Mouse (Mus musculus) heart, embryonic 16.5 days (tissue): ENCODE data around the gene 1700019A02Rik. TPM values are rescaled to one million over a fixed set of nuclear protein-coding genes. Genes with fewer than 3 reads are reported as not detected.

Source experiments
- ATAC-seq: fragments of 200-750 bp; cut with Nextera tagmentation; replicated peaks from 2 replicates; pipeline ENCODE4 v1.8.0; 2017; ENCODE audit warnings: moderate number of reproducible peaks; ENCODE audit not compliant: insufficient read depth, low FRiP score; ENCODE audit errors: extremely low read depth
- H3K27ac ChIP-seq: fragments of 300-500 bp; sonication (generic); 2 replicates; pipeline ENCODE4 v1.5.1; 2014; ENCODE audit warnings: mild to moderate bottlenecking, low read length, control low read depth, moderate library complexity
- H3K27me3 ChIP-seq: fragments of 300-500 bp; sonication (generic); 2 replicates; pipeline ENCODE4 v1.6.1; 2014; ENCODE audit warnings: low read length, mixed read lengths; ENCODE audit not compliant: control insufficient read depth, insufficient read depth
- H3K36me3 ChIP-seq: fragments of 300-500 bp; sonication (generic); 2 replicates; pipeline ENCODE4 v1.6.1; 2014; ENCODE audit not compliant: control insufficient read depth, insufficient read depth
- H3K4me1 ChIP-seq: fragments of 300-500 bp; sonication (generic); 2 replicates; pipeline ENCODE4 v1.6.1; 2014; ENCODE audit warnings: low read length, mixed read lengths; ENCODE audit not compliant: control insufficient read depth, insufficient read depth
- H3K4me2 ChIP-seq: fragments of 300-500 bp; sonication (generic); 2 replicates; pipeline ENCODE4 v1.6.1; 2014; ENCODE audit warnings: low read depth, mild to moderate bottlenecking, control low read depth, low read length
- H3K4me3 ChIP-seq: fragments of 300-500 bp; sonication (generic); 2 replicates; pipeline ENCODE4 v1.5.1; 2014; ENCODE audit warnings: mild to moderate bottlenecking, control low read depth, low read length
- H3K9ac ChIP-seq: fragments of 300-500 bp; sonication (generic); 2 replicates; pipeline ENCODE4 v1.6.1; 2014; ENCODE audit warnings: low read length, control low read depth
- H3K9me3 ChIP-seq: fragments of 300-500 bp; sonication (generic); replicated peaks from 2 replicates; pipeline ENCODE4 v1.6.1; 2016; ENCODE audit warnings: low read length; ENCODE audit not compliant: control insufficient read depth
- WGBS: fragments of 180-500 bp; shearing (Covaris S2); extraction: QIAGEN DNeasy Blood & Tissue Kit; methylation state at CpG from one replicate; pipeline ENCODE4 v1.1.7; 2014; 5-methylcytosine and 5-hydroxymethylcytosine counted together
- polyA plus RNA-seq: library from polyadenylated mRNA; unstranded; fragments of >200 nt; fragmentation: Nextera tagmentation; extraction: Ambion mirVana; gene quantifications from 2 replicates; pipeline ENCODE4 v1.2.1, GENCODE M21; 2015

Gene 1700019A02Rik
- polyA plus RNA-seq, 1 experiment from 2014 or later = not detected

- no peak for ATAC-seq
- 66% methylated on average over 3 of the region's 3 CpGs for WGBS
Measured at GRCm38 (mm10) chr1:53189620-53190019, 2.2 kb upstream of the 1700019A02Rik start.

GRCm38 (mm10) chr1:53186301-53186700, 1.1 kb downstream of the 1700019A02Rik start:
- no peak overlapping the region for H3K4me2 ChIP-seq
- H3K36me3 ChIP-seq = no peaks in the 10 kb centered on the region
- no peaks in the 10 kb centered on the region for H3K4me1 ChIP-seq
- no peak overlapping the region for H3K9ac ChIP-seq
- H3K27ac ChIP-seq = no peak overlapping the region
- no peak for ATAC-seq
- no peaks in the 10 kb centered on the region for H3K27me3 ChIP-seq
- no peak overlapping the region for H3K4me3 ChIP-seq
- 83% methylated on average over 3 of the region's 3 CpGs for WGBS
- no peaks in the 10 kb centered on the region for H3K9me3 ChIP-seq

More at GRCm38 (mm10) chr1:53189620-53190019, 2.2 kb upstream of the 1700019A02Rik start:
- Histone ChIP-seq H3K4me3 (no peak overlapping the region), H3K4me2 (no peak overlapping the region), H3K4me1 (no peaks in the 10 kb centered on the region), H3K27ac (no peak overlapping the region), H3K9me3 (no peaks in the 10 kb centered on the region), H3K36me3 (no peaks in the 10 kb centered on the region), H3K9ac (no peak overlapping the region), H3K27me3 (no peaks in the 10 kb centered on the region)

GRCm38 (mm10) chr1:53157715-53158114, 29.7 kb downstream of the 1700019A02Rik start:
- H3K27ac ChIP-seq = no peak overlapping the region
- H3K27me3 ChIP-seq = no peaks in the 10 kb centered on the region
- ATAC-seq = no peak
- H3K36me3 ChIP-seq = no peaks in the 10 kb centered on the region
- H3K4me1 ChIP-seq = no peaks in the 10 kb centered on the region
- H3K4me2 ChIP-seq = no peak overlapping the region
- H3K4me3 ChIP-seq = no peak overlapping the region
- no peak overlapping the region for H3K9ac ChIP-seq
- H3K9me3 ChIP-seq = no peaks in the 10 kb centered on the region
- 78% methylated on average over 6 of the region's 6 CpGs for WGBS

DNA sequence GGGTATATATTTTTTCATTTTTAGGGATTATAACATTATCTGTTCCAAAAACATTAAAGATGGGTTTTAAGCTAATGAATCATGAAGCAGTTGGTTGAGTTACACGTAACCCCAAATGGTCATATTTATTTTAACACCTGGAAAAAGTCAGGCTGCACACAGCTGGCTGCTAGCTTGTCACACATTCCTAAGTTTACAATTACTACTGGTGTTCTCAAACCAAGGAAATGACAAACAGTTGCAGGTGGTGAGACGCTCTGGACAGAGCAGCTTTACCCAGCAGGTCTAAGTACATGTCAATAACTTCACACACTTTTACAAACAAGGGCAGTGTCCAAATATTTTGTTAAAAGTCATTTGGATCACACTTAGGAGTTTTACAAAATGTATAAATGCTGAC, 64.4 kb downstream of the 1700019A02Rik start:
- H3K4me1 ChIP-seq = no peaks in the 10 kb centered on the region
- H3K27ac ChIP-seq = no peak overlapping the region
- no peak overlapping the region for H3K4me3 ChIP-seq
- H3K9me3 ChIP-seq = no peaks in the 10 kb centered on the region
- 57% methylated on average over 2 of the region's 2 CpGs for WGBS
- no peaks in the 10 kb centered on the region for H3K27me3 ChIP-seq
- no peak for ATAC-seq
- no peak overlapping the region for H3K4me2 ChIP-seq
- no peak overlapping the region for H3K9ac ChIP-seq
- no peaks in the 10 kb centered on the region for H3K36me3 ChIP-seq

DNA sequence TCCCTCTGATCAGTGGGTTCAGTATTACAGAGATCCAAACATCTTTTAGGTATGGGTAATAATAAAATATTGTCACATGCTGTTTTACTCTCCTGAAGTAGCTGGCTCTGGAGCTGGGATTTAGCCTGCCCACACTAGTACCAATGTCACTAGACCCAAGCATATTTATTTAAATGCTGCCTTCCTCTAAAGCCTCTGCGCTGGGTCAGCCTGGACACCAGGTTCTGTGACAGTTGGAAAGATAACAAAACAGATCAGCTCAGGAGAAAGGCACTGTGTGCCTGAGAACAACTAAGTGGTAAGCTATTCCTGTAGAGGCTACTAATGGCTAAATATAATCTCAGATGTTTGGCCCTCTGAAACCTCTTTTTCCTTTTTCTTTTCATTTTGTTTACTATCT, 76.9 kb downstream of the 1700019A02Rik start:
- Histone ChIP-seq H3K9ac (no peak overlapping the region), H3K4me1 (peaks cover 5% of the 10 kb centered on the region; the same call in 1 of the 2 replicates), H3K4me3 (no peak overlapping the region), H3K4me2 (no peak overlapping the region; the same call in 1 of the 2 replicates), H3K36me3 (no peaks in the 10 kb centered on the region), H3K9me3 (no peaks in the 10 kb centered on the region), H3K27ac (no peak overlapping the region), H3K27me3 (no peaks in the 10 kb centered on the region)
- ATAC-seq = no peak; the same call in 1 of the 2 replicates
- WGBS = 33% methylated on average over 1 of the region's 1 CpGs

Other genes starting within 250 kb of the 1700019A02Rik start
- gene 1700019D03Rik, start 167.5 kb downstream of the 1700019A02Rik start, polyA plus RNA-seq = 1.1 and 1.7 TPM in 2 replicates
- 1.4 and 1.5 TPM in 2 replicates for gene Mstn, start 126.0 kb downstream of the 1700019A02Rik start, polyA plus RNA-seq
- gene Pms1, start 109.4 kb upstream of the 1700019A02Rik start, polyA plus RNA-seq = 9.4 and 10.3 TPM in 2 replicates
- gene Ormdl1, start 109.5 kb upstream of the 1700019A02Rik start, polyA plus RNA-seq = 28.6 and 31.2 TPM in 2 replicates
- gene Gm28778, start 109.5 kb upstream of the 1700019A02Rik start, polyA plus RNA-seq = not detected in 2 replicates
- gene Osgepl1, start 126.0 kb upstream of the 1700019A02Rik start, polyA plus RNA-seq = 26.0 and 29.2 TPM in 2 replicates
- gene Asdurf, start 165.0 kb upstream of the 1700019A02Rik start, polyA plus RNA-seq = 8.5 TPM in 1 of 2 replicates, not detected in the other
- 0.17 and 0.42 TPM in 2 replicates for gene Gm28551, start 165.0 kb upstream of the 1700019A02Rik start, polyA plus RNA-seq
- gene Asnsd1, start 165.1 kb upstream of the 1700019A02Rik start, polyA plus RNA-seq = 55.7 and 61.6 TPM in 2 replicates